8 mouse cellular contexts compared by ENCODE assay signal in the genomic region with DNA sequence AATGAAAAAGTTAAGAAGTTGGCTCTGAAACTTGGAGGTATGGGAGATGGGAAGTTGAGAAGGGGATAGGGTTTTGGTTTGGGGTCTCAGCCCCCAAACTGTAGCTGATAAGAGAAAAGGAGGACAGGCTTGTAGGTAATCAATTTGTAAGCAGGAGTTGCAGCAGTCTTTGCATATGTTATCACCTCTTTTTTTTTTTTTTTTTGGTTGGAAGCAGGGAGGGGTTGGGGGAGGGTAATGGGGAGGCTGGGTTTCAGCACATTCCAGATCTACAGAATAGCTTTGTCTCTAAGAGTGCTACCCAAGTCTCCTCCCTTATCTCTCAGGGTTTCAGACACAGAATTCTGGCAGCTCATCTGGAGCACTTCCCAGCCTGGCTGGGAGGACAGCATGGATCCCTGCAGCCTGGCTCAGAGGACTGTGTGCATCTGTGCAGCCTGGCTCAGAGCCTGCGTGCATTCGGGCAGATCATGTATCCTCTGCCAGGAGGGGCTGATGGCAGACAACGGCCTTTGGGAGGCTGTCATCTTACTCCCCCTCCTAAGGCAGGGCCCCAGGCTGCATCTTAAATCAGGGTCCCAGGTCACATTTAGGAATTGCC. TPM values are rescaled to one million over a fixed set of nuclear protein-coding genes. Genes with fewer than 3 reads are reported as not detected.
A peak's percentile ranks its signal among the peaks of the same experiment; 100 is the strongest.
DNase-seq lines count a peak whose midpoint lies in the region; ATAC-seq lines count a peak whose summit lies in the region.

No protein-coding gene starts in this region.

- peak; percentile 81 for ATAC-seq in lung, embryonic 15.5 days (ENCODE audit: borderline replicate concordance, extremely low read depth, low FRiP score, low TSS enrichment)
- ATAC-seq in embryonic facial prominence, embryonic 11.5 days (replicated peaks; ENCODE audit: insufficient number of reproducible peaks, low FRiP score, low TSS enrichment, low read depth) = no peak

- no peak overlapping the region for H3K9ac ChIP-seq in lung, embryonic 15.5 days
- no peak overlapping the region for H3K9ac ChIP-seq in embryonic facial prominence, embryonic 11.5 days (replicated peaks; ENCODE audit: low read length)

- WGBS in lung, embryonic 15.5 days = 14% methylated on average over 3 of the region's 3 CpGs
- WGBS in embryonic facial prominence, embryonic 11.5 days = 7% methylated on average over 3 of the region's 3 CpGs

- H3K9me3 ChIP-seq in lung, embryonic 15.5 days = no peaks in the 10 kb centered on the region
- no peaks in the 10 kb centered on the region for H3K9me3 ChIP-seq in embryonic facial prominence, embryonic 11.5 days (replicated peaks; ENCODE audit: control insufficient read depth, low read length)

- H3K27ac ChIP-seq in lung, embryonic 15.5 days = peak overlapping the region; percentile 71
- no peak overlapping the region for H3K27ac ChIP-seq in embryonic facial prominence, embryonic 11.5 days (replicated peaks; ENCODE audit: low read depth, low read length)

- peaks cover 17% of the 10 kb centered on the region for H3K4me1 ChIP-seq in lung, embryonic 15.5 days
- H3K4me1 ChIP-seq in embryonic facial prominence, embryonic 11.5 days (ENCODE audit: control insufficient read depth, insufficient read depth, low read length) = no peaks in the 10 kb centered on the region

- DNase-seq in lung, adult 18-20 months = no peak
- peak; percentile 24 for DNase-seq in embryonic facial prominence, embryonic 11.5 days (ENCODE audit: low spot score)
- peak; percentile 73 to 74 for DNase-seq in heart, adult 9 months (ENCODE audit: low spot score in 2 of 2)
- peak; percentile 28 to 60 for DNase-seq in kidney, postnatal 25 days
- DNase-seq in lung, postnatal 10 days = peak; percentile 79
- peak; percentile 93 for DNase-seq in right cerebral cortex, postnatal 10 days (ENCODE audit: low spot score in 2 of 2)
- DNase-seq in spleen, adult 12 weeks (ENCODE audit: low spot score) = no peak

- H3K27me3 ChIP-seq in lung, embryonic 15.5 days = no peaks in the 10 kb centered on the region
- no peaks in the 10 kb centered on the region for H3K27me3 ChIP-seq in embryonic facial prominence, embryonic 11.5 days (ENCODE audit: control insufficient read depth, insufficient read depth, low read length)

- no peak overlapping the region for H3K4me3 ChIP-seq in lung, embryonic 15.5 days
- H3K4me3 ChIP-seq in embryonic facial prominence, embryonic 11.5 days (ENCODE audit: low read depth, low read length) = no peak overlapping the region

- H3K36me3 ChIP-seq in lung, embryonic 15.5 days = no peaks in the 10 kb centered on the region
- no peaks in the 10 kb centered on the region for H3K36me3 ChIP-seq in embryonic facial prominence, embryonic 11.5 days (replicated peaks; ENCODE audit: control insufficient read depth, insufficient read depth, low read depth, low read length)

- no peak overlapping the region for H3K4me2 ChIP-seq in lung, embryonic 15.5 days
- no peak overlapping the region for H3K4me2 ChIP-seq in embryonic facial prominence, embryonic 11.5 days (ENCODE audit: low read depth, low read length)

RNA-seq across cellular contexts. Expression of gene Cap1, which starts 5.1 kb away (rescaled TPM):
- 61.7 and 70.2 TPM in 2 replicates for polyA plus RNA-seq in lung, embryonic 15.5 days (2015; fragmentation: Nextera tagmentation; extraction: Ambion mirVana)
- polyA plus RNA-seq in embryonic facial prominence, embryonic 11.5 days (2014; fragmentation: Nextera tagmentation; extraction: Ambion mirVana) = 68.8 and 70.1 TPM in 2 replicates

RNA-seq across cellular contexts. Expression of gene Ppt1, which starts 54.9 kb away (rescaled TPM):
- 62.1 and 73.1 TPM in 2 replicates for polyA plus RNA-seq in lung, embryonic 15.5 days (2015; fragmentation: Nextera tagmentation; extraction: Ambion mirVana)
- polyA plus RNA-seq in embryonic facial prominence, embryonic 11.5 days (2014; fragmentation: Nextera tagmentation; extraction: Ambion mirVana) = 50.4 and 62.8 TPM in 2 replicates

Comparison
In these comparisons a context has a peak if more than half of its experiments do, and no peak if none do; other contexts are left out.
1. DNase-seq: peak in embryonic facial prominence, embryonic 11.5 days (single experiment), heart, adult 9 months (2 of 2), kidney, postnatal 25 days (2 of 2), lung, postnatal 10 days (single experiment) and right cerebral cortex, postnatal 10 days (2 of 2); none in lung, adult 18-20 months (0 of 2) and spleen, adult 12 weeks (single experiment).